Mouse (Mus musculus) lung, embryonic 14.5 days (tissue): ENCODE results near the gene Nup188. TPM values are rescaled to one million over a fixed set of nuclear protein-coding genes. Genes with fewer than 3 reads are reported as not detected.
A peak's percentile ranks its signal among the peaks of the same experiment; 100 is the strongest.

Experiments used
- ATAC-seq: fragments of 200-750 bp; cut with Nextera tagmentation; 2 replicates; pipeline ENCODE4 v1.8.0; 2017; ENCODE audit warnings: mild to moderate bottlenecking, moderate TSS enrichment, moderate library complexity; ENCODE audit not compliant: insufficient read depth
- DNase-seq: peaks from one replicate; pipeline ENCODE4 v3.0.0-alpha.2; 2015
- H3K27ac ChIP-seq: fragments of 300-500 bp; sonication (generic); 2 replicates; pipeline ENCODE4 v1.5.1; 2014; ENCODE audit warnings: low read depth, mild to moderate bottlenecking, moderate library complexity
- H3K27me3 ChIP-seq: fragments of 300-500 bp; sonication (generic); 2 replicates; pipeline ENCODE4 v1.6.1; 2014; ENCODE audit warnings: low read length, control low read depth; ENCODE audit not compliant: insufficient read depth
- H3K36me3 ChIP-seq: fragments of 300-500 bp; sonication (generic); 2 replicates; pipeline ENCODE4 v1.6.1; 2014; ENCODE audit warnings: control low read depth; ENCODE audit not compliant: insufficient read depth
- H3K4me1 ChIP-seq: fragments of 300-500 bp; sonication (generic); 2 replicates; pipeline ENCODE4 v1.6.1; 2014; ENCODE audit warnings: antibody characterized with exemption, control low read depth; ENCODE audit not compliant: insufficient read depth
- H3K4me2 ChIP-seq: fragments of 300-500 bp; sonication (generic); 2 replicates; pipeline ENCODE4 v1.6.1; 2014; ENCODE audit warnings: mild to moderate bottlenecking
- H3K4me3 ChIP-seq: fragments of 300-500 bp; sonication (generic); 2 replicates; pipeline ENCODE4 v1.5.1; 2014; ENCODE audit warnings: low read depth, low read length
- H3K9ac ChIP-seq: fragments of 300-500 bp; sonication (generic); 2 replicates; pipeline ENCODE4 v1.6.1; 2014
- H3K9me3 ChIP-seq: fragments of 300-500 bp; sonication (generic); 2 replicates; pipeline ENCODE4 v1.6.1; 2016; ENCODE audit warnings: low read depth, low read length, control low read depth
- CTCF ChIP-seq: IDR thresholded peaks from 2 replicates; pipeline ENCODE4 v1.5.1; 2016; ENCODE audit warnings: antibody characterized with exemption, low read depth
- WGBS: fragments of 180-500 bp; shearing (Covaris S2); extraction: QIAGEN DNeasy Blood & Tissue Kit; methylation state at CpG from one replicate; pipeline ENCODE4 v1.1.7; 2014; 5-methylcytosine and 5-hydroxymethylcytosine counted together
- polyA plus RNA-seq: library from polyadenylated mRNA; unstranded; fragments of >200 nt; fragmentation: Nextera tagmentation; extraction: Ambion mirVana; gene quantifications from 2 replicates; pipeline ENCODE4 v1.2.1, GENCODE M21; 2014

Nup188 gene
- polyA plus RNA-seq, 1 experiment from 2014 or later = 56.0 TPM

GRCm38 (mm10) chr2:30362865-30363264 lies 76.7 kb downstream of the Nup188 start:
- Histone ChIP-seq H3K9me3 (no peaks in the 10 kb centered on the region), H3K9ac (no peak overlapping the region), H3K4me3 (no peak overlapping the region), H3K27ac (no peak overlapping the region), H3K36me3 (peaks cover 9% of the 10 kb centered on the region), H3K4me2 (no peak overlapping the region), H3K4me1 (peaks cover 12% of the 10 kb centered on the region; the same call in 1 of the 2 replicates), H3K27me3 (no peaks in the 10 kb centered on the region)
- ATAC-seq = no peak
- peak; percentile 51 for TF ChIP-seq CTCF
- WGBS = 73% methylated on average over 5 of the region's 5 CpGs
- peak; percentile 12 for DNase-seq

GRCm38 (mm10) chr2:30363773-30364650 lies 77.8 kb downstream of the Nup188 start, which contains the start of gene Miga2:
Miga2 (plus strand) TSS chr2:30364233.
- TF ChIP-seq CTCF = no peak
- DNase-seq (peak; percentile 100), ATAC-seq (peak; percentile 98)
- peak within 1 kb of the TSS; percentile 54; the same call in 1 of the 2 replicates for H3K27ac ChIP-seq
- H3K36me3 ChIP-seq = peaks cover 21% of the 10 kb centered on the region
- no peaks in the 10 kb centered on the region for H3K27me3 ChIP-seq
- WGBS = under 1% methylated on average over 54 of the region's 54 CpGs
- H3K9me3 ChIP-seq = no peaks in the 10 kb centered on the region
- H3K9ac ChIP-seq = peak within 1 kb of the TSS; percentile 76
- H3K4me1 ChIP-seq = peaks cover 7% of the 10 kb centered on the region; the same call in 1 of the 2 replicates
- H3K4me3 ChIP-seq = peak within 1 kb of the TSS; percentile 94
- peak within 1 kb of the TSS; percentile 96 for H3K4me2 ChIP-seq

GRCm38 (mm10) chr2:30365281-30366069 lies 79.3 kb downstream of the Nup188 start:
- Histone ChIP-seq H3K4me1 (peaks cover 7% of the 10 kb centered on the region; the same call in 1 of the 2 replicates), H3K9ac (peak overlapping the region; percentile 76), H3K4me2 (peak overlapping the region; percentile 96), H3K4me3 (peak overlapping the region; percentile 94), H3K27ac (no peak overlapping the region), H3K9me3 (no peaks in the 10 kb centered on the region), H3K27me3 (no peaks in the 10 kb centered on the region), H3K36me3 (peaks cover 35% of the 10 kb centered on the region)
- no peak for ATAC-seq
- no peak for TF ChIP-seq CTCF
- DNase-seq = no peak
- WGBS = 84% methylated on average over 2 of the region's 2 CpGs

- ATAC-seq (no peak), DNase-seq (peak; percentile 31)
- H3K9ac ChIP-seq = no peak overlapping the region
- no peak overlapping the region for H3K27ac ChIP-seq
- H3K9me3 ChIP-seq = no peaks in the 10 kb centered on the region
- 37% methylated on average over 5 of the region's 5 CpGs for WGBS
- no peaks in the 10 kb centered on the region for H3K27me3 ChIP-seq
- H3K4me1 ChIP-seq = peaks cover 7% of the 10 kb centered on the region; the same call in 1 of the 2 replicates
- no peak overlapping the region for H3K4me3 ChIP-seq
- H3K4me2 ChIP-seq = peak overlapping the region; percentile 18; the same call in 1 of the 2 replicates
- peaks cover 42% of the 10 kb centered on the region for H3K36me3 ChIP-seq
- no peak; the same call in 1 of the 2 replicates for TF ChIP-seq CTCF
Measured at GRCm38 (mm10) chr2:30366203-30366602, 80.0 kb downstream of the Nup188 start.

- Histone ChIP-seq H3K4me1 (no peaks in the 10 kb centered on the region), H3K4me2 (no peak overlapping the region), H3K27ac (no peak overlapping the region), H3K9ac (no peak overlapping the region), H3K4me3 (no peak overlapping the region), H3K9me3 (no peaks in the 10 kb centered on the region), H3K36me3 (peaks cover 87% of the 10 kb centered on the region), H3K27me3 (no peaks in the 10 kb centered on the region)
- DNase-seq (no peak), ATAC-seq (no peak)
- TF ChIP-seq CTCF = no peak
- 94% methylated on average over 8 of the region's 8 CpGs for WGBS
Measured at GRCm38 (mm10) chr2:30371544-30371943, 85.3 kb downstream of the Nup188 start.

GRCm38 (mm10) chr2:30372726-30373125 lies 86.5 kb downstream of the Nup188 start:
- no peak overlapping the region for H3K27ac ChIP-seq
- H3K9ac ChIP-seq = no peak overlapping the region
- no peak for TF ChIP-seq CTCF
- H3K36me3 ChIP-seq = peaks cover 87% of the 10 kb centered on the region
- no peak overlapping the region for H3K4me3 ChIP-seq
- H3K27me3 ChIP-seq = no peaks in the 10 kb centered on the region
- DNase-seq (no peak), ATAC-seq (no peak)
- no peaks in the 10 kb centered on the region for H3K4me1 ChIP-seq
- WGBS = 96% methylated on average over 5 of the region's 5 CpGs
- no peak overlapping the region for H3K4me2 ChIP-seq
- H3K9me3 ChIP-seq = no peaks in the 10 kb centered on the region
